Mouse (Mus musculus) MEL (cell line): ENCODE data around the gene Cnih1. TPM values are rescaled to one million over a fixed set of nuclear protein-coding genes. Genes with fewer than 3 reads are reported as not detected.

Experiments
- DNase-seq: peaks from one replicate; pipeline ENCODE4 v3.0.0; 2011; ENCODE audit warnings: low read depth, low spot score
- H3K27ac ChIP-seq: 2 replicates; pipeline ENCODE4 v1.5.1; 2012; ENCODE audit warnings: low read depth, mild to moderate bottlenecking, control low read depth, low read length, moderate library complexity; ENCODE audit not compliant: control insufficient read depth
- H3K27me3 ChIP-seq, 2 experiments: fragments of 150-350 bp in 1 of 2; sonication (generic) in 1 of 2; 2 replicates each; pipeline ENCODE4 v1.6.1; 2012; ENCODE audit warnings: low read length in 2 of 2, mild to moderate bottlenecking in 2 of 2, improper control_type of control experiment in 1 of 2, moderate library complexity in 1 of 2; ENCODE audit not compliant: insufficient read depth in 2 of 2, control insufficient read depth in 1 of 2
- H3K36me3 ChIP-seq, 2 experiments: 2 replicates each; pipeline ENCODE4 v1.6.1; 2012 to 2014; ENCODE audit warnings: low read length in 2 of 2, improper control_type of control experiment in 1 of 2, inconsistent platforms in 1 of 2, mild to moderate bottlenecking in 1 of 2; ENCODE audit not compliant: insufficient read depth in 2 of 2, control insufficient read depth in 1 of 2
- H3K4me1 ChIP-seq, 2 experiments: fragments of 150-350 bp in 1 of 2; sonication (generic) in 1 of 2; 2 replicates each; pipeline ENCODE4 v1.6.1; 2012; ENCODE audit warnings: low read length in 2 of 2, improper control_type of control experiment in 1 of 2, mild to moderate bottlenecking in 1 of 2; ENCODE audit not compliant: insufficient read depth in 2 of 2, control insufficient read depth in 1 of 2
- H3K4me3 ChIP-seq, 2 experiments: fragments of 150-350 bp in 1 of 2; sonication (generic) in 1 of 2; 2 replicates each; pipeline ENCODE4 v1.5.1; 2012; ENCODE audit warnings: low read depth in 2 of 2, low read length in 2 of 2, mild to moderate bottlenecking in 2 of 2, moderate library complexity in 2 of 2, control low read depth in 1 of 2, improper control_type of control experiment in 1 of 2; ENCODE audit not compliant: control insufficient read depth in 1 of 2, insufficient read depth in 1 of 2
- H3K79me2 ChIP-seq: 2 replicates; pipeline ENCODE4 v1.6.1; 2012; ENCODE audit warnings: mild to moderate bottlenecking, low read length, moderate library complexity; ENCODE audit not compliant: control insufficient read depth, poor library complexity, insufficient read depth
- H3K9ac ChIP-seq: 2 replicates; pipeline ENCODE4 v1.6.1; 2012; ENCODE audit warnings: low read depth, mild to moderate bottlenecking, control low read depth, low read length, moderate library complexity; ENCODE audit not compliant: control insufficient read depth, poor library complexity, severe bottlenecking
- H3K9me3 ChIP-seq: fragments of 150-350 bp; sonication (generic); replicated peaks from 2 replicates; pipeline ENCODE4 v1.6.1; 2012; ENCODE audit warnings: mild to moderate bottlenecking, low read length, improper control_type of control experiment, moderate library complexity; ENCODE audit not compliant: insufficient read depth
- CHD1 ChIP-seq: IDR thresholded peaks from 2 replicates; pipeline ENCODE4 v1.6.1; 2012; ENCODE audit warnings: low read depth, mild to moderate bottlenecking, inconsistent platforms, low read length, improper control_type of control experiment
- CHD2 ChIP-seq: IDR thresholded peaks from 2 replicates; pipeline ENCODE4 v1.6.1; 2011; ENCODE audit warnings: low read length, improper control_type of control experiment
- CTCF ChIP-seq, 3 experiments: IDR thresholded peaks in 2 of 3; conservative IDR thresholded peaks in 1 of 3; 2 replicates each; pipeline ENCODE4 v1.5.1; 2011 to 2012; ENCODE audit warnings: low read length in 3 of 3, low read depth in 2 of 3, mild to moderate bottlenecking in 2 of 3, improper control_type of control experiment in 1 of 3, inconsistent platforms in 1 of 3, mixed read lengths in 1 of 3, moderate library complexity in 1 of 3; ENCODE audit not compliant: control insufficient read depth in 1 of 3, insufficient read depth in 1 of 3, poor library complexity in 1 of 3, severe bottlenecking in 1 of 3
- ELF1 ChIP-seq: IDR thresholded peaks from 2 replicates; pipeline ENCODE4 v1.6.1; 2014; ENCODE audit warnings: low read depth, mild to moderate bottlenecking, inconsistent platforms, low read length, improper control_type of control experiment, moderate library complexity
- EP300 ChIP-seq, 2 experiments: IDR thresholded peaks; 2 replicates each; pipeline ENCODE4 v1.6.1; 2011; ENCODE audit warnings: improper control_type of control experiment in 2 of 2, low read length in 2 of 2, low read depth in 1 of 2, mild to moderate bottlenecking in 1 of 2
- JUND ChIP-seq: IDR thresholded peaks from 2 replicates; pipeline ENCODE4 v1.6.1; 2011; ENCODE audit warnings: low read depth, mild to moderate bottlenecking, improper control_type of control experiment, low read length
- KAT2A ChIP-seq: conservative IDR thresholded peaks from 2 replicates; pipeline ENCODE4 v1.6.1; 2012; ENCODE audit warnings: low read depth, low read length, improper control_type of control experiment, inconsistent platforms
- MAFK ChIP-seq: IDR thresholded peaks from 2 replicates; pipeline ENCODE4 v1.6.1; 2011; ENCODE audit warnings: low read depth, mild to moderate bottlenecking, low read length, improper control_type of control experiment, borderline replicate concordance
- MAX ChIP-seq: IDR thresholded peaks from 2 replicates; pipeline ENCODE4 v1.6.1; 2011; ENCODE audit warnings: low read length, improper control_type of control experiment
- MXI1 ChIP-seq: IDR thresholded peaks from 2 replicates; pipeline ENCODE4 v1.6.1; 2011; ENCODE audit warnings: mild to moderate bottlenecking, low read depth, low read length, improper control_type of control experiment
- MYB ChIP-seq: IDR thresholded peaks from 2 replicates; pipeline ENCODE4 v1.6.1; 2011; ENCODE audit warnings: mild to moderate bottlenecking, low read depth, low read length, improper control_type of control experiment
- MYC ChIP-seq: IDR thresholded peaks from 2 replicates; pipeline ENCODE4 v1.6.1; 2011; ENCODE audit warnings: low read depth, mild to moderate bottlenecking, low read length, improper control_type of control experiment, moderate library complexity
- NRF1 ChIP-seq: IDR thresholded peaks from 2 replicates; pipeline ENCODE4 v1.6.1; 2014; ENCODE audit warnings: low read depth, mild to moderate bottlenecking, inconsistent platforms, low read length, improper control_type of control experiment, moderate library complexity; ENCODE audit not compliant: poor library complexity, insufficient read depth, severe bottlenecking
- POLR2A ChIP-seq, 2 experiments: IDR thresholded peaks; 2 replicates each; pipeline ENCODE4 v1.6.1; 2011 to 2012; ENCODE audit warnings: low read length in 2 of 2, mild to moderate bottlenecking in 2 of 2, control low read depth in 1 of 2, improper control_type of control experiment in 1 of 2, low read depth in 1 of 2, moderate library complexity in 1 of 2; ENCODE audit not compliant: control insufficient read depth in 1 of 2, insufficient read depth in 1 of 2, poor library complexity in 1 of 2
- POLR2AphosphoS2 ChIP-seq: IDR thresholded peaks from 2 replicates; pipeline ENCODE4 v1.6.1; 2011; ENCODE audit warnings: low read length, improper control_type of control experiment
- POLR2AphosphoS5 ChIP-seq: IDR thresholded peaks from 2 replicates; pipeline ENCODE4 v1.6.1; 2012; ENCODE audit warnings: low read depth, borderline replicate concordance, mild to moderate bottlenecking, inconsistent platforms, low read length, moderate library complexity, mixed read lengths
- RAD21 ChIP-seq: IDR thresholded peaks from 2 replicates; pipeline ENCODE4 v1.6.1; 2011; ENCODE audit warnings: mild to moderate bottlenecking, low read depth, low read length, improper control_type of control experiment
- RCOR1 ChIP-seq: IDR thresholded peaks from 2 replicates; pipeline ENCODE4 v1.6.1; 2012; ENCODE audit warnings: low read depth, mild to moderate bottlenecking, inconsistent platforms, low read length, improper control_type of control experiment
- SIN3A ChIP-seq: IDR thresholded peaks from 2 replicates; pipeline ENCODE4 v1.6.1; 2012; ENCODE audit warnings: low read length, improper control_type of control experiment, inconsistent platforms
- SMC3 ChIP-seq: IDR thresholded peaks from 2 replicates; pipeline ENCODE4 v1.6.1; 2011; ENCODE audit warnings: low read depth, low read length, improper control_type of control experiment
- TBP ChIP-seq: IDR thresholded peaks from 2 replicates; pipeline ENCODE4 v1.8.0; 2011; ENCODE audit warnings: low read depth, low read length, improper control_type of control experiment
- TCF12 ChIP-seq: IDR thresholded peaks from 2 replicates; pipeline ENCODE4 v1.6.1; 2014; ENCODE audit warnings: low read depth, mild to moderate bottlenecking, inconsistent platforms, low read length, improper control_type of control experiment, moderate library complexity
- UBTF ChIP-seq: IDR thresholded peaks from 2 replicates; pipeline ENCODE4 v1.6.1; 2012; ENCODE audit warnings: low read depth, mild to moderate bottlenecking, inconsistent platforms, low read length, improper control_type of control experiment, moderate library complexity, borderline replicate concordance; ENCODE audit not compliant: insufficient read depth
- USF2 ChIP-seq, 2 experiments: IDR thresholded peaks; 2 replicates each; pipeline ENCODE4 v1.6.1; 2011 to 2012; ENCODE audit warnings: improper control_type of control experiment in 2 of 2, low read length in 2 of 2, borderline replicate concordance in 1 of 2, inconsistent platforms in 1 of 2, low read depth in 1 of 2, mild to moderate bottlenecking in 1 of 2; ENCODE audit not compliant: insufficient read depth in 1 of 2
- ZNF384 ChIP-seq: IDR thresholded peaks from 2 replicates; pipeline ENCODE4 v1.6.1; 2012; ENCODE audit warnings: low read depth, mild to moderate bottlenecking, inconsistent platforms, low read length, improper control_type of control experiment
- polyA plus RNA-seq, 2 experiments: library from polyadenylated mRNA; stranded (reverse) in 1 of 2; unstranded in 1 of 2; fragments of >175 nt in 1 of 2; fragments of >200 nt in 1 of 2; gene quantifications; 2 replicates each; pipeline versions ENCODE4 v1.2.1 to v1.2.4; 2012; ENCODE audit warnings: low replicate concordance in 2 of 2, low read depth in 1 of 2; ENCODE audit not compliant: insufficient read length in 2 of 2, insufficient read depth in 1 of 2, missing spikeins in 1 of 2
- total RNA-seq: library from RNA; depleted of rRNA; stranded (reverse); fragments of 300-350 nt; gene quantifications from 2 replicates; pipeline ENCODE4 v1.2.3, GENCODE M21; 2012

Cnih1 gene
- total and polyA plus RNA-seq, 3 experiments: 50.6 to 155 TPM; not detected in 1

- TF ChIP-seq CHD1 (no peak), MYB (no peak), MXI1 (peak; percentile 11; the same call in 1 of the 2 replicates), RAD21 (no peak), EP300 (IDR thresholded peaks at IDR 0.05; ENCODE audit: low read depth in 1 of 2, low read length in 2 of 2) (no peak), ELF1 (peak; percentile 86), SMC3 (no peak), RCOR1 (no peak), POLR2A (IDR thresholded peaks at IDR 0.05; ENCODE audit: control insufficient read depth in 1 of 2, insufficient read depth in 1 of 2, low read depth in 1 of 2, low read length in 2 of 2, poor library complexity in 1 of 2) (peak; percentile 66 to 69; a peak in 2 of 4 replicates)
- TF ChIP-seq, all 39 proteins: peak for 6
Observed at GRCm38 (mm10) chr14:46760355-46761029, 27.7 kb downstream of the Cnih1 start, which contains the start of gene Cdkn3 (continued).

- H3K4me1 ChIP-seq: 0 out of 4 replicates have a peak, but pooled peaks cover 0 to 5% of the 10 kb centered on the region in 2 experiments
- H3K27me3 ChIP-seq: no peaks in the 10 kb centered on the region
- H3K79me2 ChIP-seq: peaks cover 2% of the 10 kb centered on the region; the same call in 1 of the 2 replicates
- no peaks in the 10 kb centered on the region for H3K9me3 ChIP-seq
- H3K9ac ChIP-seq: no peak overlapping the region
- H3K27ac ChIP-seq: no peak overlapping the region
- H3K36me3 ChIP-seq: peaks cover 0 to 4% of the 10 kb centered on the region in 2 experiments; a peak in 2 of 4 replicates
- peak overlapping the region; percentile 24 to 62; a peak in 3 of 4 replicates for H3K4me3 ChIP-seq
- DNase-seq: no peak
- TF ChIP-seq EP300 (IDR thresholded peaks at IDR 0.05; ENCODE audit: low read depth in 1 of 2, low read length in 2 of 2) (no peak), CTCF (IDR thresholded peaks at IDR 0.05 in 2 of 3, conservative IDR thresholded peaks at IDR 0.05 in 1 of 3; ENCODE audit: control insufficient read depth in 1 of 3, insufficient read depth in 1 of 3, low read depth in 2 of 3, low read length in 3 of 3, poor library complexity in 1 of 3, severe bottlenecking in 1 of 3) (no peak), UBTF (no peak)
Observed at GRCm38 (mm10) chr14:46759970-46760354, 28.2 kb downstream of the Cnih1 start.

- Histone ChIP-seq H3K4me1 (0 out of 4 replicates have a peak, but pooled peaks cover 0 to 5% of the 10 kb centered on the region in 2 experiments), H3K9me3 (no peaks in the 10 kb centered on the region), H3K27ac (no peak overlapping the region), H3K27me3 (no peaks in the 10 kb centered on the region), H3K9ac (no peak overlapping the region), H3K36me3 (peaks cover 0 to 4% of the 10 kb centered on the region in 2 experiments; a peak in 1 of 4 replicates), H3K4me3 (no peak overlapping the region), H3K79me2 (peaks cover 2% of the 10 kb centered on the region; the same call in 1 of the 2 replicates)
- no peak for DNase-seq
- TF ChIP-seq RAD21 (no peak), CTCF (IDR thresholded peaks at IDR 0.05 in 2 of 3, conservative IDR thresholded peaks at IDR 0.05 in 1 of 3; ENCODE audit: control insufficient read depth in 1 of 3, insufficient read depth in 1 of 3, low read depth in 2 of 3, low read length in 3 of 3, poor library complexity in 1 of 3, severe bottlenecking in 1 of 3) (no peak), USF2 (IDR thresholded peaks at IDR 0.05; ENCODE audit: borderline replicate concordance in 1 of 2, insufficient read depth in 1 of 2, low read depth in 1 of 2, low read length in 2 of 2) (no peak), CHD2 (no peak), MYC (no peak), TBP (no peak), MAFK (no peak), KAT2A (no peak), NRF1 (no peak), POLR2AphosphoS5 (no peak), SIN3A (no peak), ZNF384 (no peak), MAX (no peak), POLR2AphosphoS2 (no peak), JUND (no peak), RCOR1 (no peak), TCF12 (no peak)
Observed at GRCm38 (mm10) chr14:46757736-46758135, 30.5 kb downstream of the Cnih1 start.
